Mouse (Mus musculus): ENCODE data around the gene Rnaset2b. TPM values are rescaled to one million over a fixed set of nuclear protein-coding genes. Genes with fewer than 3 reads are reported as not detected.
"Not testable (repeated sequence)": the region's sequence is repeated elsewhere in the genome, so short reads cannot be mapped to it uniquely, and the experiment has no call there.

Gene Rnaset2b
- polyA plus RNA-seq, 2 experiments: 137 to 169 TPM

DNA sequence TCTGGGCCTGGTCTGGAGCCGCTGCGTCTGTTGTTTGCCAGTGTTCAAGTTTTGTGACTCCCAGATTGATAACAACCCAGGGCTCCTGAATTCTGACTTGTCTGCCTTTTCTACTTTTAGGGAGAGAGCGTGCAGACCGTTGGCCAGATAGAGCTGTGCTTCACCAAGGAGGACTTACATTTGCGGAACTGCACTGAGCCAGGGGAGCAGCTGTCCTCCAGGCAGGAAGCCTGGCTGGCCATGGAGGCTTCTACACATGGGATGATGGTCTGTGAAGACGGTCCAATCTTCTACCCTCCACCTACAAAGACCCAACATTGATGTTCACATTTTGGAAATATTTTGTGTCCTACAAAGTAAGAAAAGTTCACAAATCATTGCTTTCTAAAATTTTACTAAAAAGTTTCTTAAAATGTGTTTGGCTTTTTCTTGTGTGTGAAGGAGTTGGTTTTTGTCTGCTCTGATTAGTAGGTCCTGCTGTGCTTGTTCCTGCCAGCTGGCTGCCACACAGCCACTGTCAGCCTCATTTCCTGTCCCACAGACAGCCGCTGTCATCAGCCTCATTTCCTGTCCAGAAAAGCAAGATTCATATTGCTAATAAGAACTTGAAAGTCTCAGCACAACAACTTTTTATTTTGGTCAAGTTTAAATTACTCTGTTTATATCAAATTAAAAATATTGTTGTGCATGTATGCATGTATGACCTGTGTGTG is 27.5 kb downstream of the Rnaset2b start:
- not testable (repeated sequence) for DNase-seq (ENCODE audit: low spot score); H3K4me2 ChIP-seq (replicated peaks; ENCODE audit: low read depth, low read length, severe bottlenecking); H3K36me3 ChIP-seq (ENCODE audit: control insufficient read depth, insufficient read depth, low read length); H3K9ac ChIP-seq (ENCODE audit: low read depth, low read length, severe bottlenecking); H3K27ac ChIP-seq (replicated peaks; ENCODE audit: low read depth, low read length); H3K9me3 ChIP-seq (ENCODE audit: control insufficient read depth, low read length); ATAC-seq (ENCODE audit: low FRiP score, low read depth); H3K27me3 ChIP-seq (ENCODE audit: control insufficient read depth, insufficient read depth, low read length); H3K4me1 ChIP-seq (ENCODE audit: control insufficient read depth, insufficient read depth, low read length); H3K4me3 ChIP-seq (replicated peaks; ENCODE audit: low read length)
- 40% methylated on average over 1 of the region's 7 CpGs for WGBS

- H3K4me1 ChIP-seq (ENCODE audit: control insufficient read depth, insufficient read depth, low read length); DNase-seq (ENCODE audit: low spot score); H3K4me2 ChIP-seq (replicated peaks; ENCODE audit: low read depth, low read length, severe bottlenecking); H3K9me3 ChIP-seq (ENCODE audit: control insufficient read depth, low read length); H3K9ac ChIP-seq (ENCODE audit: low read depth, low read length, severe bottlenecking); H3K27me3 ChIP-seq (ENCODE audit: control insufficient read depth, insufficient read depth, low read length); ATAC-seq (ENCODE audit: low FRiP score, low read depth); H3K4me3 ChIP-seq (replicated peaks; ENCODE audit: low read length); H3K27ac ChIP-seq (replicated peaks; ENCODE audit: low read depth, low read length); H3K36me3 ChIP-seq (ENCODE audit: control insufficient read depth, insufficient read depth, low read length): not testable (repeated sequence)
- WGBS: 57% methylated on average over 7 of the region's 12 CpGs
Measured at GRCm38 (mm10) chr17:7001790-7002585, 31.6 kb downstream of the Rnaset2b start.

GRCm38 (mm10) chr17:7003392-7003791 is 33.0 kb downstream of the Rnaset2b start:
- H3K4me1 ChIP-seq (ENCODE audit: control insufficient read depth, insufficient read depth, low read length); ATAC-seq (ENCODE audit: low FRiP score, low read depth); H3K4me3 ChIP-seq (replicated peaks; ENCODE audit: low read length); H3K9ac ChIP-seq (ENCODE audit: low read depth, low read length, severe bottlenecking); H3K9me3 ChIP-seq (ENCODE audit: control insufficient read depth, low read length); H3K27ac ChIP-seq (replicated peaks; ENCODE audit: low read depth, low read length); DNase-seq (ENCODE audit: low spot score); H3K36me3 ChIP-seq (ENCODE audit: control insufficient read depth, insufficient read depth, low read length); H3K27me3 ChIP-seq (ENCODE audit: control insufficient read depth, insufficient read depth, low read length); H3K4me2 ChIP-seq (replicated peaks; ENCODE audit: low read depth, low read length, severe bottlenecking): not testable (repeated sequence)
- WGBS: no CpG with 5 or more reads among the region's 3 CpGs

- not testable (repeated sequence) for H3K4me2 ChIP-seq (replicated peaks; ENCODE audit: low read depth, low read length, severe bottlenecking); DNase-seq (ENCODE audit: low spot score); H3K4me3 ChIP-seq (replicated peaks; ENCODE audit: low read length); H3K9me3 ChIP-seq (ENCODE audit: control insufficient read depth, low read length); H3K36me3 ChIP-seq (ENCODE audit: control insufficient read depth, insufficient read depth, low read length); H3K4me1 ChIP-seq (ENCODE audit: control insufficient read depth, insufficient read depth, low read length); ATAC-seq (ENCODE audit: low FRiP score, low read depth); H3K9ac ChIP-seq (ENCODE audit: low read depth, low read length, severe bottlenecking); H3K27ac ChIP-seq (replicated peaks; ENCODE audit: low read depth, low read length); H3K27me3 ChIP-seq (ENCODE audit: control insufficient read depth, insufficient read depth, low read length)
- 48% methylated on average over 3 of the region's 4 CpGs for WGBS
Measured at GRCm38 (mm10) chr17:7005646-7006045, 35.2 kb downstream of the Rnaset2b start.

GRCm38 (mm10) chr17:7008885-7009284 is 38.5 kb downstream of the Rnaset2b start:
- H3K4me2 ChIP-seq (replicated peaks; ENCODE audit: low read depth, low read length, severe bottlenecking); H3K9ac ChIP-seq (ENCODE audit: low read depth, low read length, severe bottlenecking); H3K27me3 ChIP-seq (ENCODE audit: control insufficient read depth, insufficient read depth, low read length); H3K9me3 ChIP-seq (ENCODE audit: control insufficient read depth, low read length); H3K4me3 ChIP-seq (replicated peaks; ENCODE audit: low read length); ATAC-seq (ENCODE audit: low FRiP score, low read depth); H3K36me3 ChIP-seq (ENCODE audit: control insufficient read depth, insufficient read depth, low read length); H3K4me1 ChIP-seq (ENCODE audit: control insufficient read depth, insufficient read depth, low read length); DNase-seq (ENCODE audit: low spot score); H3K27ac ChIP-seq (replicated peaks; ENCODE audit: low read depth, low read length): not testable (repeated sequence)

GRCm38 (mm10) chr17:7009440-7009839 is 39.0 kb downstream of the Rnaset2b start:
- H3K9me3 ChIP-seq (ENCODE audit: control insufficient read depth, low read length); H3K4me1 ChIP-seq (ENCODE audit: control insufficient read depth, insufficient read depth, low read length); H3K4me2 ChIP-seq (replicated peaks; ENCODE audit: low read depth, low read length, severe bottlenecking); H3K27ac ChIP-seq (replicated peaks; ENCODE audit: low read depth, low read length); DNase-seq (ENCODE audit: low spot score); H3K36me3 ChIP-seq (ENCODE audit: control insufficient read depth, insufficient read depth, low read length); H3K9ac ChIP-seq (ENCODE audit: low read depth, low read length, severe bottlenecking); H3K27me3 ChIP-seq (ENCODE audit: control insufficient read depth, insufficient read depth, low read length); H3K4me3 ChIP-seq (replicated peaks; ENCODE audit: low read length): not testable (repeated sequence)
- WGBS: no CpG with 5 or more reads among the region's 7 CpGs
- peak; percentile 81 for ATAC-seq (ENCODE audit: low FRiP score, low read depth)

- DNase-seq (ENCODE audit: low spot score); H3K4me1 ChIP-seq (ENCODE audit: control insufficient read depth, insufficient read depth, low read length): not testable (repeated sequence)
Measured at GRCm38 (mm10) chr17:7009901-7010300, 39.5 kb downstream of the Rnaset2b start.

GRCm38 (mm10) chr17:7014190-7014589 is 43.8 kb downstream of the Rnaset2b start:
- not testable (repeated sequence) for H3K36me3 ChIP-seq (ENCODE audit: control insufficient read depth, insufficient read depth, low read length); H3K4me2 ChIP-seq (replicated peaks; ENCODE audit: low read depth, low read length, severe bottlenecking); H3K4me3 ChIP-seq (replicated peaks; ENCODE audit: low read length); H3K27me3 ChIP-seq (ENCODE audit: control insufficient read depth, insufficient read depth, low read length); ATAC-seq (ENCODE audit: low FRiP score, low read depth); DNase-seq (ENCODE audit: low spot score); H3K27ac ChIP-seq (replicated peaks; ENCODE audit: low read depth, low read length); H3K4me1 ChIP-seq (ENCODE audit: control insufficient read depth, insufficient read depth, low read length); H3K9ac ChIP-seq (ENCODE audit: low read depth, low read length, severe bottlenecking); H3K9me3 ChIP-seq (ENCODE audit: control insufficient read depth, low read length)
- no CpG with 5 or more reads among the region's 1 CpGs for WGBS

More at GRCm38 (mm10) chr17:7009901-7010300, 39.5 kb downstream of the Rnaset2b start:
- not testable (repeated sequence) for H3K4me2 ChIP-seq (replicated peaks; ENCODE audit: low read depth, low read length, severe bottlenecking); H3K9me3 ChIP-seq (ENCODE audit: control insufficient read depth, low read length); H3K36me3 ChIP-seq (ENCODE audit: control insufficient read depth, insufficient read depth, low read length); H3K27me3 ChIP-seq (ENCODE audit: control insufficient read depth, insufficient read depth, low read length); H3K27ac ChIP-seq (replicated peaks; ENCODE audit: low read depth, low read length); H3K9ac ChIP-seq (ENCODE audit: low read depth, low read length, severe bottlenecking); H3K4me3 ChIP-seq (replicated peaks; ENCODE audit: low read length)
- ATAC-seq (ENCODE audit: low FRiP score, low read depth): peak; percentile 26; the same call in 1 of the 2 replicates
- 50% methylated on average over 4 of the region's 9 CpGs for WGBS

Measured in limb, embryonic 14.5 days (tissue).